Mouse (Mus musculus) brain, embryonic 14.5 days (tissue): ENCODE results near the gene Taf13. TPM values are rescaled to one million over a fixed set of nuclear protein-coding genes. Genes with fewer than 3 reads are reported as not detected.
A peak's percentile ranks its signal among the peaks of the same experiment; 100 is the strongest.
"Not testable (repeated sequence)": the region's sequence is repeated elsewhere in the genome, so short reads cannot be mapped to it uniquely, and the experiment has no call there.

Experiments
- DNase-seq: peaks from one replicate; pipeline ENCODE4 v3.0.0-alpha.2; 2011; ENCODE audit warnings: low read depth
- CTCF ChIP-seq: fragments of 200-500 bp; IDR thresholded peaks from 2 replicates; pipeline ENCODE4 v1.5.1; 2012; ENCODE audit warnings: inconsistent platforms, mild to moderate bottlenecking, moderate library complexity, borderline replicate concordance; ENCODE audit not compliant: insufficient read depth, insufficient read length; ENCODE audit errors: extremely low read depth
- POLR2A ChIP-seq: fragments of 200-500 bp; IDR thresholded peaks from 2 replicates; pipeline ENCODE4 v1.6.1; 2012; ENCODE audit warnings: mild to moderate bottlenecking, inconsistent platforms, borderline replicate concordance; ENCODE audit not compliant: poor library complexity, insufficient read depth, insufficient read length, severe bottlenecking; ENCODE audit errors: extremely low read depth
- polyA plus RNA-seq: library from polyadenylated mRNA; depleted of rRNA; stranded (reverse); fragments of >200 nt; gene quantifications from 2 replicates; pipeline ENCODE4 v1.2.3, GENCODE M21; 2012

Gene Taf13
- polyA plus RNA-seq, 1 experiment, result 28.0 TPM

DNA sequence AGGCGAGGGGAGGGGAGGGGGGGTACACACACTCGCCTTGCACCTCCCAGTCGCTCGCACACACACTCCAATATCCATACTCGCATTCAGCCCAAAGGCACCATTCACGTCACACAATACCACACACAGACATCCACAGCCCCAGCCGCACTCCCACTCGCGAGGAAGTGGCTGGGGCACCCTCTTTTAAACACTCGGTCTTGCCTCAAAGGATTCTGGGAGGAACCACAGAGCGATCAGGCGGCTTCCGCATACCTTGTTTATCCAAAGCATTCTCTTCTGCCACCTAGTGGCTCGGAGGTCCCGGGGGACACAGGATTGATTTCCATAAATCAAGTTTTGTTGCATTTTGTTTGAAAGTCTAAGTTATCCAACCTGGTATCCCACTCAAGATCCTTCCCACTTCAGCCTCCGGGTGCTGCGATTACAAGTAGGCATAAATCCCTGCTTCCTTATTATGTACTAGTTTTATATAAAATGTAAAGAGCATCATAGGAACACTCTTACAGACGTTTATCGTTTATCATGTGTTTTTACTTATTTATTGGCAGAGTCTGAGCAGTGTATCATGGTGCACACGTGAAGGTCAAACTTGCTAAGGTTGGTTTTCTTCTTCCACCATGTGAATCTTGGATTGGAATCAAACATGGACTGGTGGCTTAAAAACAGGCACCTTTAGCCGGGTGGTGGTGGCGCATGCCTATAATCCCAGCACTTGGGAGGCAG, 16.7 kb upstream of the Taf13 start:
- peak; percentile 99 for DNase-seq
- TF ChIP-seq POLR2A (peak; percentile 99; the same call in 1 of the 2 replicates), CTCF (peak; percentile 85)

GRCm38 (mm10) chr3:108557888-108558287, 13.6 kb upstream of the Taf13 start:
- no peak for TF ChIP-seq POLR2A
- no peak for TF ChIP-seq CTCF
- no peak for DNase-seq

- TF ChIP-seq CTCF, result no peak
- 0 out of 2 replicates have a peak, but pooled peaks have one; percentile 6 for TF ChIP-seq POLR2A
- DNase-seq, result peak; percentile 100
Observed at GRCm38 (mm10) chr3:108562133-108562730, 9.3 kb upstream of the Taf13 start, which contains the start of gene Tmem167b. Tmem167b (minus strand) TSS chr3:108562466.

- DNase-seq, result no peak
- TF ChIP-seq POLR2A (no peak), CTCF (peak; percentile 7; the same call in 1 of the 2 replicates)
Observed at GRCm38 (mm10) chr3:108562777-108563271, 8.7 kb upstream of the Taf13 start.

GRCm38 (mm10) chr3:108563309-108563708, 8.2 kb upstream of the Taf13 start:
- TF ChIP-seq CTCF, result peak; percentile 76; the same call in 1 of the 2 replicates
- TF ChIP-seq POLR2A, result no peak
- DNase-seq, result peak; percentile 93

DNA sequence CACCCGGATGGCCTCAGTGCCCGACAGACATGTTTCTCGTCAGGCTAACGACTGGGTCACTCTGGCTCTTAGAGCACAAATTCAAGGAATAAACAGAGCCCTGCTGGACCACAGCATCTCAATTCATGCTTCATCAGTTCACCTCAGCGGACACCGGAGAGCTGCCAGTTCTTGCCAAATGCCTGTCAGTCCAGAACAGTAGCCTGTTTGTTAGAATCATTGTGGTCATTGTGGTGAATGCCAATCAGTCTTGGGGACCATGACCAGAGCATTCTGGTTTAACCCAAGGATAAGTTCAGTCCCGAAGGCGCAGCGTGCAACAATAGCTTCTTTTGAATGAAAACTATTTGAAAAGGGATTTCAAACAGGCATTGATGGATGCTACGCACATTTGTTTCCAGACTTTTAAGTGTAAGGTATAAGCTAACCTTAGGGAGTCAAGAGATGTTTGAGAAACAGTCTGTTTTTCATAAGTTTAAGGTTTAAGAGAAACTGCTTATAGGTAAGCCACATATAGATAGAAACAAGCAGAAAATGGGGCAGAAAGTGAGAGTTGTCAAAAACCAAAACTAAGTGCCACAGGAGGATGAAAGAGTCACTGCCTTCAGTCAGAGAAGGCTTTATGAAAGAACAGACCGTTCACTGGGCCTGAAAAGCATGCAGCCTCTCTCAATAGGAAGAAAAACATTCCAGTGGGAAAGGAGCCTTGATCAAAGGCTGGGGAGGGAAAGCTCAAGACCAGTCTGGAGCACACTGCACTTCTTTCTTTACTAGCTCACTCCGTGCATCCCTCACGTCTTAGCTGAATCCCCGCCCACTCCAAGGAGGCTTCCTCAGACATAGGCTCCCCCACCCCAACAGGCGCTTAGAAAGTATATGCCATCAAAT, 3.3 kb upstream of the Taf13 start:
- TF ChIP-seq POLR2A, result no peak
- no peak for TF ChIP-seq CTCF
- DNase-seq, result peak; percentile 94

GRCm38 (mm10) chr3:108569636-108570035, 1.9 kb upstream of the Taf13 start:
- not testable (repeated sequence) for DNase-seq

DNA sequence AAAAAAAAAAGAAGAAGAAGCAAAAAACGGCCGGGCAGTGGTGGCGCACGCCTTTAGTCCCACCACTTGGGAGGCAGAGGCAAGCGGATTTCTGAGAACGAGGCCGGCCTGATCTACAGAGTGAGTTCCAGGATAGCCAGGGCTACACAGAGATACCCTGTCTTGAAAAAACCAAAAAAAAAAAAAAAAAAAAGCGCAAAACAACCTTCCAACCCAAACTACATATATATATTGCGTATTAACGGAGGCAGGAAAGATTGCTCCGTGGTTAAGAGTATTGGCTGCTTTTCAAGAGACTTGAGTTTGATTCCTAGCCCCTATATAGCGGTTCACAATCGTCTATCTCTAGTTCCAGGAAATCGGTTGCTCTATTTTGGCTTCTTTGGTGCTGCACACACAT, 685 bp upstream of the Taf13 start:
- TF ChIP-seq CTCF (no peak), POLR2A (no peak)
- no peak for DNase-seq

DNA sequence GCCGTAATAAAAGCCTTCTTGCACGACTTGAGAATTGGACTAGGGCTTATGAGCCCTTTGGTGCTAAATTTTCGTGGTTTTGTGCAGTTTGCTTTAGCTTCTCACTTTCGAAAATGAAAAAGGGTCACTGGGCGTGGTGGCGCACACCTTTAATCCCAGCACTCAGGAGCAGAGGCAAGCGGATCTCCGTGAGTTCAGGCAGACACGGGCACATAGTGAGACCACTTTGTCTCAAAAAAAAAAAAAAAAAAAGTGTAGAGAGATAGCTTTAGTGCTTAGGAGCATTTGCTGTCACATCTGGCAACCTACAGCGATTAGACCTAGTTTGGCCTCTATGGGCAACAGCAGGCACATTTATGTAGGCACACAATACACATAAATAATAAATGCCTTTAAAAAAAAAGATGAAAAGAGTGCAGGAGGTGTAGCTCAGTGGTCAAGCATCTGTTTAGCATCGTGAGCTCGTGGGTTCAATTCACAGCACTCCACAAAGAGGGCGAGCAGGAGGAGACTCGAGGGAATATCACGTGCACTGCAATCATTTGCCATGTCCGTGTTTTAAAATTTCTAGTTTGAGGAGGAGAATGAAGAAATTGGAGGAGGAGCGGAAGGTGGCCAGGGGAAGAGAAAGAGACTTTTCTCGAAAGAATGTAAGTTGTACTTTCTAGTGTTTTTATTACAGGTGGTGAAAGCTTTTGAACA, 962 bp downstream of the Taf13 start:
- no peak for DNase-seq
- no peak for TF ChIP-seq POLR2A
- no peak for TF ChIP-seq CTCF

DNA sequence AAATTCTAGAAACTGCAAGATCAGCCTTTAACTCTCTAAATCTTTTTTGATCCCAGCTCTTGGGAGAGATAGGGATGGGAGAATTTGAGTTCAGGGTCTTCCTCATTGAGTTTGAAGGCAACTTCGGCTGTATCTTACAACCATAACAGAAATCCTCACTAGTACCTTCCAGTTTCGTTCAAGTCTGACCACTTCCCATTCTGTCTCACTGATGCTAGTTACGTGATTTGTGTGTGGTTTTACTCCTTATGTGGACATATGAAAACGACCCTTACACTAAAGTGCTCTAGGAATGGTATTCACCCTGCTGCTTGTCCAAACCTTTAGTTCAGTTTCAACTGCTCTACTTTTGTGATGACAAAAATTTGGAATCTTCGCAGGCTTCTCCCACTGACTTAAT, 2.5 kb downstream of the Taf13 start:
- DNase-seq, result no peak

More for the DNA sequence above, 2.5 kb downstream of the Taf13 start:
- no peak for TF ChIP-seq POLR2A
- no peak for TF ChIP-seq CTCF
